Mouse (Mus musculus): ENCODE measurements around the gene Foxp1. TPM values are rescaled to one million over a fixed set of nuclear protein-coding genes. Genes with fewer than 3 reads are reported as not detected.
A peak's percentile ranks its signal among the peaks of the same experiment; 100 is the strongest.

The Foxp1 gene
- total and polyA plus RNA-seq, 3 experiments: 16.1 to 42.0 TPM; not detected in 1

GRCm38 (mm10) chr6:99009771-99010170 is 512.8 kb downstream of the Foxp1 start:
- no peaks in the 10 kb centered on the region for H3K27me3 ChIP-seq (ENCODE audit: control insufficient read depth in 1 of 2, insufficient read depth in 2 of 2, low read length in 2 of 2)
- no peaks in the 10 kb centered on the region for H3K4me1 ChIP-seq (ENCODE audit: control insufficient read depth in 1 of 2, insufficient read depth in 2 of 2, low read length in 2 of 2)
- peaks cover 0 to 5% of the 10 kb centered on the region in 2 experiments; a peak in 2 of 4 replicates for H3K36me3 ChIP-seq (ENCODE audit: control insufficient read depth in 1 of 2, insufficient read depth in 2 of 2, low read length in 2 of 2)
- TF ChIP-seq POLR2A (IDR thresholded peaks at IDR 0.05; ENCODE audit: control insufficient read depth in 1 of 2, insufficient read depth in 1 of 2, low read depth in 1 of 2, low read length in 2 of 2, poor library complexity in 1 of 2) (no peak), CTCF (IDR thresholded peaks at IDR 0.05 in 2 of 3, conservative IDR thresholded peaks at IDR 0.05 in 1 of 3; ENCODE audit: control insufficient read depth in 1 of 3, insufficient read depth in 1 of 3, low read depth in 2 of 3, low read length in 3 of 3, poor library complexity in 1 of 3, severe bottlenecking in 1 of 3) (no peak), MYB (IDR thresholded peaks at IDR 0.05; ENCODE audit: low read depth, low read length) (no peak), ZMIZ1 (IDR thresholded peaks at IDR 0.05; ENCODE audit: low read depth, low read length) (no peak), ZC3H11A (IDR thresholded peaks at IDR 0.05; ENCODE audit: low read depth, low read length) (no peak), CHD2 (IDR thresholded peaks at IDR 0.05; ENCODE audit: low read length) (no peak), EP300 (IDR thresholded peaks at IDR 0.05; ENCODE audit: low read depth in 1 of 2, low read length in 2 of 2) (no peak), E2F4 (IDR thresholded peaks at IDR 0.05; ENCODE audit: borderline replicate concordance, low read depth, low read length) (no peak)
- no peaks in the 10 kb centered on the region for H3K9me3 ChIP-seq (replicated peaks; ENCODE audit: insufficient read depth, low read length)
- no peak overlapping the region for H3K27ac ChIP-seq (ENCODE audit: control insufficient read depth, low read depth, low read length)
- no peaks in the 10 kb centered on the region for H3K79me2 ChIP-seq (ENCODE audit: control insufficient read depth, insufficient read depth, low read length, poor library complexity)
- H3K9ac ChIP-seq (ENCODE audit: control insufficient read depth, low read depth, low read length, poor library complexity, severe bottlenecking): no peak overlapping the region
- DNase-seq (ENCODE audit: low read depth, low spot score): no peak
- H3K4me3 ChIP-seq (ENCODE audit: control insufficient read depth in 1 of 2, insufficient read depth in 1 of 2, low read depth in 2 of 2, low read length in 2 of 2): no peak overlapping the region

GRCm38 (mm10) chr6:99008565-99008964 is 514.0 kb downstream of the Foxp1 start:
- no peak overlapping the region for H3K27ac ChIP-seq (ENCODE audit: control insufficient read depth, low read depth, low read length)
- H3K36me3 ChIP-seq (ENCODE audit: control insufficient read depth in 1 of 2, insufficient read depth in 2 of 2, low read length in 2 of 2): peaks cover 0 to 5% of the 10 kb centered on the region in 2 experiments; a peak in 2 of 4 replicates
- H3K9me3 ChIP-seq (replicated peaks; ENCODE audit: insufficient read depth, low read length): no peaks in the 10 kb centered on the region
- no peaks in the 10 kb centered on the region for H3K27me3 ChIP-seq (ENCODE audit: control insufficient read depth in 1 of 2, insufficient read depth in 2 of 2, low read length in 2 of 2)
- H3K4me3 ChIP-seq (ENCODE audit: control insufficient read depth in 1 of 2, insufficient read depth in 1 of 2, low read depth in 2 of 2, low read length in 2 of 2): no peak overlapping the region
- H3K79me2 ChIP-seq (ENCODE audit: control insufficient read depth, insufficient read depth, low read length, poor library complexity): no peaks in the 10 kb centered on the region
- peak; percentile 38 for DNase-seq (ENCODE audit: low read depth, low spot score)
- peak; percentile 36 for TF ChIP-seq RAD21 (IDR thresholded peaks at IDR 0.05; ENCODE audit: low read depth, low read length)
- TF ChIP-seq CTCF (IDR thresholded peaks at IDR 0.05 in 2 of 3, conservative IDR thresholded peaks at IDR 0.05 in 1 of 3; ENCODE audit: control insufficient read depth in 1 of 3, insufficient read depth in 1 of 3, low read depth in 2 of 3, low read length in 3 of 3, poor library complexity in 1 of 3, severe bottlenecking in 1 of 3): peak; percentile 32 to 45 (median 42); a peak in 5 of 6 replicates
- TF ChIP-seq KAT2A (conservative IDR thresholded peaks at IDR 0.05; ENCODE audit: low read depth, low read length): no peak
- no peak for TF ChIP-seq GATA1 (IDR thresholded peaks at IDR 0.05; ENCODE audit: low read depth, low read length)
- peak; percentile 51 for TF ChIP-seq SMC3 (IDR thresholded peaks at IDR 0.05; ENCODE audit: low read depth, low read length)
- no peak for TF ChIP-seq UBTF (IDR thresholded peaks at IDR 0.05; ENCODE audit: borderline replicate concordance, insufficient read depth, low read depth, low read length)
- TF ChIP-seq ZC3H11A (IDR thresholded peaks at IDR 0.05; ENCODE audit: low read depth, low read length): no peak
- no peak for TF ChIP-seq SIN3A (IDR thresholded peaks at IDR 0.05; ENCODE audit: low read length)
- TF ChIP-seq BHLHE40 (IDR thresholded peaks at IDR 0.05; ENCODE audit: borderline replicate concordance, low read depth, low read length): no peak
- H3K9ac ChIP-seq (ENCODE audit: control insufficient read depth, low read depth, low read length, poor library complexity, severe bottlenecking): no peak overlapping the region
- no peaks in the 10 kb centered on the region for H3K4me1 ChIP-seq (ENCODE audit: control insufficient read depth in 1 of 2, insufficient read depth in 2 of 2, low read length in 2 of 2)

All from MEL (cell line).